Mouse (Mus musculus) ovary, postnatal 36 days (tissue): ENCODE data around the gene Elovl6.

Source experiments
- DNase-seq: peaks from one replicate; pipeline ENCODE4 v3.0.0; 2022; ENCODE audit warnings: low spot score, mixed read lengths

Gene Elovl6

GRCm38 (mm10) chr3:129566013-129566412, 33.9 kb downstream of the Elovl6 start:
- DNase-seq = no peak

- DNase-seq = no peak
These were observed 34.7 kb downstream of the Elovl6 start for GRCm38 (mm10) chr3:129566876-129567275.

DNA sequence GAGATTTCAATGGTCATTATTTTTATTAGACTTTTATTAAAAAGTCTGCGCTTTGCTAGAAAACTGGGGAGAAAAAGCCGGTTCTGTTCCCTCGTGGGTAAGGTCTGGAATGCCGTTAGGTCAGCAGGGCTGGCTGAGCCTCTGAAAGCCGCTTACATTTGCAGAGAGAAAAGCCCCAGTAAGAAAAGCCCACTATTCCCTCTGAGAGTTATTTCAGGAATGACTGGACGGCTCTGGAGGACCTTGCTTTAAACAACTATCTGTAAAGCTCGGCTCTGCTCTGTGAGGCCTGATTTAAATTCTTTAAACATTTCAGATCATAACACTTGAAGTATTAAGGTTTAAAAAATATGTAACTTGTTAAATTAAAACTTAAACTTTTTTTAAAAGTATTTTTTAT, 36.4 kb downstream of the Elovl6 start:
- no peak for DNase-seq

- DNase-seq = no peak
These were observed 38.8 kb downstream of the Elovl6 start for GRCm38 (mm10) chr3:129570989-129571388.

GRCm38 (mm10) chr3:129571642-129572041, 39.5 kb downstream of the Elovl6 start:
- DNase-seq = no peak

DNA sequence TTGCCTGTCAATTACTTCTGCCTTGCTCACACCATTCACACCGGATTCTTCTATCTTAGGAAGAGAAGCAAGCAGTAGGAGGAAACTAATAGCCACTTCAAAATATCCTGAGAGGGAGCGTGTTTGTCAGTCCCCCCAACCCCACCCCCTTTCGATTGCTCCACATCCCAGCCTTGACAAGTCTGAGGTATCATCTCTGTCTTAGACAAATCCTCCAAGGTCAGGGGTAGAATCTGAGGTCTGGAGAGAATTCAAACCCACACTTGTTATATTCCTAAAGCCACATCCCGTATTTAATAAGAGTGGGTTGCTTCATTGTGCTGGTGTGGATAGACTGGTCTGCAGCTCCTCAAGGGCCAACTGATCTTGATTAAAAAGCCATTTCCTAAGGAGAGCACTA, 40.8 kb downstream of the Elovl6 start:
- DNase-seq = no peak

GRCm38 (mm10) chr3:129573609-129574008, 41.5 kb downstream of the Elovl6 start:
- DNase-seq = no peak

DNA sequence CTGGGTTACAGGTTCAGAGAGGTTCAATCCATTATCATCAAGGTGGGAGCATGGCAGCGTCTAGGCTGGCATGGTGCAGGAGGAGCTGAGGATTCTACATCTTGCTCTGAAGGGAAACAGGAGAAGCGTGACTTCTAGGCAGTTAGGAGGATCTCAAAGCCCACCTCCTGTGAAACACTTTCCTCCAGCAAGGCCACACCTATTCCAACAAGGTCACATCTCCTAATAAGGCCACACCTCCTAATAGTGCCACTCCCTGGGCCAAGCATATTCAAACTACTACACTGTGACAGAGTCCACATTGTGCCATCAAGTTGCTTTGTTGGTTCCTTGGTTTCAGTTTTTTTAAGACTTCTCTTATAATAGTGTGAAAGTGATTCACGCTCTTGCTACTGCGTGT, 42.9 kb downstream of the Elovl6 start:
- no peak for DNase-seq

- DNase-seq = no peak
These were observed 44.4 kb downstream of the Elovl6 start for GRCm38 (mm10) chr3:129576522-129576921.

DNA sequence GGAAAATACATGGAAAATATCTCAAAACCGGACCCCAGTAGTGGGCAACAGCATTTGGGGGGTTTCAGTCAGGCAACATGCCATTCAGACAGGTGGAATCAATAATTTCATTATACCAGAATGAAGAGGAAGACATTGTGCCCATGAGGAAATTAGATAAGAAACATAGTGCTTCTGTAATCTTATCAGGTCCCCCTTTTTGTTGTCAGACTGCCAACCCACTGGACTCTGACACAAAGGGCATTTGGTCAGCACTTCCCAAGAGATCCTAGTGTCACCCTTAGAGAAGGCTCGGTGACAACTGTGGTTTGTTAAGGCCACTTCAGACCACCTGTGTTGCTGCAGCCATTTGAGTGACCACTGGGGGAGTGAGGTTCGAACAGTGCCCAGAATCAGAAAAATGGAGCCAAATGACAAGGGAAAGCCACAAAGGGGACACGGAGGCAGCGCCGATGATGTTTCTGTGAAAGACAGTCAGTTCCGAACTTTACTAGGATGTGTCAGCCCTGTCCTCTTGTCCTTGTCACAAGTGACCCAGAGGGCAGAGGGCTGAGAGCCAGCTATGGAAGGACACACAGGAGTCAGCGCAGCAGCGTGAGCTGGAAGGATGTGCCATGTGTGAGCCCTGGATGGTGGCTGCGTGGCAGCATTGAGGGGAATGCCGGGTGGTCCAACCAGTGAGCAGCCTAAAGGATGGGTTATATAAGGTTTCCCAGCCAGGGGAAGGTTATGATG, 46.8 kb downstream of the Elovl6 start:
- DNase-seq = no peak

DNA sequence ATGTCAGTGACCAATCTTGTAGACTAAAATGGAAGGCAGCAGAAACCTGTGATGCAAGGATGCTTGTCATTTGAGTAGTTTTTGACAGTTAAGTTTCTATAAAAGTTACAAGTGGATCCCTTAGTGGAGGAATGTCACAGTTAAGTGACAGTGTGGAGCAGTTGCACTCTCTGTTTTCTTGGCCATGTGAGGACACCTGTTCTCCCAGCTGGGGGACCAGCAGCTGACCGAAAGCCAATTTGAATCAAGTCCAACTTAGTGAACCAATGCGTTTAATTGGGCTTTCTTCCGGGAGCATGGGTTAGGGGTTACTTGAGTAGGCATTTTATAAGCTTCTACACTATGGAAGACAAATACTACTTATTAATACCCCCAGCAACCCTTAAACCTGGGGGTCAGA, 48.9 kb downstream of the Elovl6 start:
- DNase-seq = no peak

- no peak for DNase-seq
These were observed 50.3 kb downstream of the Elovl6 start for GRCm38 (mm10) chr3:129582449-129582848.

DNA sequence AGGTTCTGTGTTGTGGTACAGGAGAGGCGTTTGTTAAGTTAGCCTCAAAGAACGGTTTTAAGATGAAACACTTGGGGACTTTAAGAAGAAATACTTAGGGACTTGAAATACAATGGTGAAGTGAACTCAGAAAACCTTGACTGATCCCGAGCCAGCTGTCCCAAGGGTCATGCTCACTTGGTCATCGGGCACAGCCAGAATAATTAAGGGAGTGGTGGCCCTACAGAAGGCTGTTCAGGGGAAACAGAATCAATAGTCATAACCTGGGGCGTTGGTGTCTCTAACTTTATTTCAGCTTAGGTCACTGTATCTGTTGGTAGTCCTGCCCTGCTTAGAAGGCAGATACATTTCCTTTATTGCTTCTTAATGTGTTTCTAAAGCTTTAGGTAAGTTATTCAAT, 51.1 kb downstream of the Elovl6 start:
- DNase-seq = no peak

GRCm38 (mm10) chr3:129587916-129588315, 55.8 kb downstream of the Elovl6 start:
- DNase-seq = no peak

DNA sequence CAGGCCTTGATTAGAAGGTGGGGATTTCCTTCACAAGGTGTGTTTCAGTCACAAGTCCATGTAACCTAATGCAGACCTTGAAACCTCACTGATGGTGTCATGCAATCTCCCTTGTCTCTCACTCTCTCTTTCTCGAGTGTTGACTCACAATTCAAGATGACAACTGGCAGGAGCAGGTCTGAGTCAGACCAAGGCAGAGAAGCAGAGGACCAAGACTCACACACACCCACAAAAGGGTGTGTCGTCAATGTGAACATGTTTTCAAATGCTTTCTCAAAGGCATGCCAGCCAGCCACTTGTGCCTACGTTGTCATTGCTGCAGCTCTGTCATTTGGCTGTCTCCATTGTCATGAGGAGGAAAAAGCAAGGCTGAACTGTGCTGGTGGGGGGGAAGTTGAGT, 56.6 kb downstream of the Elovl6 start:
- DNase-seq = no peak

- no peak for DNase-seq
These were observed 57.5 kb downstream of the Elovl6 start for GRCm38 (mm10) chr3:129589705-129590104.

DNA sequence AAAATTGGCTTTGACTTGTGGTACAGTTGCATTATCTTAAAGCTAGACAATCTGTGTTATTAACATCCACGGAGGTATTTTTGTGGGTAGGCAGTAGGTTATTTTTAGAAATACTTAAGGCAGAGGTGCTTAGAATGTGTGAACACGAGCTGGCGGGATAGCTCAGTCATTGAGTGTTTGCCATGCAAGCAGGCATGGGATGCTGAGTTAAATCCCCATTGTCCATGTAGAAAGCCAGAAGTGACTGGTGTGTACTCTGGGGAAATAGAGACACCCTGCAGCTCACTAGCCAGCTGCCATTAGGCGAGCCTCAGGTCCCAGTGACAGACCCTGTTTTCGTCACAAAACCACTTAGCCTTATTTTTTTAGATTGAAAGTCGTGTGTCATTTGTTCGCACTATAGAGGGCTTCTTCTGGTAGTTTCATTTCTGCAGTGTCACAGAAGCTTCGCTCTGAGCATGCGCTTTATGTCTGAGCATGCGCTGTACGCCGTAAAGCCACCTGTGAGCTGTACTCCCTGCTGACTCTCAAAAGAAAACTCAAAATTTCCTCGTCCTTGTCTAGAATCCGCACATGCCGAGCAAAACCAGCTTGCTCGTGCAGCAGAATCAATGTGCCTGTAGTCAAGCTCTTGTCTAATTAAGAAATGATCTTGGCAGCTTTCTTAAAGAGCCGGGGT, 58.5 kb downstream of the Elovl6 start:
- DNase-seq = no peak

GRCm38 (mm10) chr3:129591251-129591650, 59.1 kb downstream of the Elovl6 start:
- no peak for DNase-seq

DNA sequence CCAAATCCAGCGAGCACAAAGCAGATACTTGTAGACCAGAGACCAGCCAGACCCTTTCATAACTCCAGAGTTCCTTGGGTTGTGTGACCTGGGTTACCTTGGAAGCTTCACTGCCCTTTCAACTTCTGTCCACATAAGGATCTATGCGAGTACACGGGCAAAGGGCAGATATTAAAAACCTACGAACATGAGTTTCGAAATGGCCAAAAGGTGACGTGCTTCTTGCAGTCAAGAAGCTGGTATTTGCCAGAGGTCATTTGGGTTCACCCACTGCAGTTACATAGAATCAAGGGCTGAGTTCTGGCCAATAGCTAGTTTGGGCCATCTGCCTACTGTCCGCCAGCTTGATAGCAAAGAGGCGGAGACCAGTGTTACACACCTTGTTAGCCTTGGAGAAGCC, 59.6 kb downstream of the Elovl6 start:
- no peak for DNase-seq

- DNase-seq = no peak
These were observed 60.8 kb downstream of the Elovl6 start for GRCm38 (mm10) chr3:129593001-129593400.

DNA sequence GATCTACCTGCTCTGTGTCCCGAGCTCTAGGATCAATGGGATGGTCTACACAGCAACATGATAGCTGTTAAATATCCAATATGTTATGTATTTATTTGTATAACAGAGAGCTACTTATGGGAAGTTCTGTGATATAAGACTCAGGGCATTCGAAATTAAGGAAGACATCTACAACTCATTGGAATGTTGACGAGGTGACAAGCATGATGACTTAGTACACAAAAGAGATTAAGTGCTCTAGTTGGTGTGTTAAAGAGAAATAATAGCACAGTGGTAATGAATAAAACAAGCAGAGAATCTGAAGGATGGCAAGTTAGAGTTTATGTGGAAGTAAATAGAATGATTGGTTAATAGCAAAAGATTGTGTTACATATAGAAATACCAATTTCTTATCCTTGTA, 61.6 kb downstream of the Elovl6 start:
- DNase-seq = no peak

DNA sequence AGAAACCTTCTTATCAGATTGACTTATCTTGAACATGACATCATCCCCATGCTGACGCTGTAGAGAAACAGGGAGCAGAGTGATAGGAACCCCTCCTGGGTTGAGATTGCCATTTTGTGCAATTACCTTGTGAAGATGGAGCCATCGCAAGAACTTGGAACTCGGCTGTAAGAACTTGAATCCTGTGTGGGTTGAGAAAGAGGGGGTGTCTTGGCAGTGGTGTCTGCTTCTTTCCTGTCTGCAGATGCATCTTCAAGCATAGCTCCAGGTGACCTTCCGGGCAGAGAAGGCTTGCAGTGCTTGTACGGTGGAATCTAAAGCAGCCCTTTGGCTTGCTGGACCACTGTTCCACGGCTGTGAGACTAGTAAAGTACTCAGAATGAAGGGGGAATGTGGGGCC, 63.9 kb downstream of the Elovl6 start:
- DNase-seq = no peak

DNA sequence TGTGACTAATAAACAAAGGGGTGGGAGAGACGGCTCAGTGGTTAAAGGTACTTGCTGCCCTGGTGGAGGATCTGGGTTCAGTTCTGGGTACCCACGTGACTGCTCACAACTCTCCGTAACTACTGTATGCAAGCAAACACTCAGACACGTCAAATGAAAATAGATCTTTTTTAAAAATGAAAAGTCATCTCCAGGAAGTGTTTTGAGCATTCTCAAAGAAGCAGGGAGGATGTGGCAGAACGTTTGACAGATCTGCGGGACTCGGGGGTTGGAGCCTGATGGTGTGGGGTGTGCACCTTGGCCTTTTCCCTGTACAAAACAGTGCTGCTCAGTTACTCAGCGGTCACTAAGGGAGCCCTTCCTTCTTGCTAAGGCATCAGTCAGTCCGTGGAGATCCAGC, 70.1 kb downstream of the Elovl6 start:
- no peak for DNase-seq

DNA sequence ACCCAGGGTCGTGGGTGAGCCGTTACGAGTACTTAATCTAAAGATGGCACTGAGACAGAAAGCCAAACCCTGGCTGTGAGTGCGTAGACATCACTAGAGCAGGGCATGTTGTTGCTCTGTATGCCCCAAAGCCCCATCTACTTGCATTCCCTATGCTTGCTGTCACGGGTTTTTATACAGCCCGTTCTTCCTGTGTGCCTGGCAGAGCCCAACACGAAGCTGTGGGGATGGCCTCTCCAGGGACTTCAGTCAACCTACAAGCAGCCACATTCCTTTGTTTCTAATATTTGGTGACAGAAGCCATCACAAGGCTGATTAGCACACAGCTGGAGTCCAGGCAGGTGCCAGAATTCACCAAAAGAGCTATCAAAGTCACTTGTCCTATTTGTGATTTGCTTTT, 73.3 kb downstream of the Elovl6 start:
- DNase-seq = no peak
